Mouse (Mus musculus) MEL (cell line): Measurements from ENCODE around the gene Zmat3. TPM values are rescaled to one million over a fixed set of nuclear protein-coding genes. Genes with fewer than 3 reads are reported as not detected.

ENCODE experiments used
- DNase-seq: peaks from one replicate; pipeline ENCODE4 v3.0.0; 2011; ENCODE audit warnings: low read depth, low spot score
- H3K27ac ChIP-seq: 2 replicates; pipeline ENCODE4 v1.5.1; 2012; ENCODE audit warnings: low read depth, mild to moderate bottlenecking, control low read depth, low read length, moderate library complexity; ENCODE audit not compliant: control insufficient read depth
- H3K27me3 ChIP-seq, 2 experiments: fragments of 150-350 bp in 1 of 2; sonication (generic) in 1 of 2; 2 replicates each; pipeline ENCODE4 v1.6.1; 2012; ENCODE audit warnings: low read length in 2 of 2, mild to moderate bottlenecking in 2 of 2, improper control_type of control experiment in 1 of 2, moderate library complexity in 1 of 2; ENCODE audit not compliant: insufficient read depth in 2 of 2, control insufficient read depth in 1 of 2
- H3K36me3 ChIP-seq, 2 experiments: 2 replicates each; pipeline ENCODE4 v1.6.1; 2012 to 2014; ENCODE audit warnings: low read length in 2 of 2, improper control_type of control experiment in 1 of 2, inconsistent platforms in 1 of 2, mild to moderate bottlenecking in 1 of 2; ENCODE audit not compliant: insufficient read depth in 2 of 2, control insufficient read depth in 1 of 2
- H3K4me1 ChIP-seq, 2 experiments: fragments of 150-350 bp in 1 of 2; sonication (generic) in 1 of 2; 2 replicates each; pipeline ENCODE4 v1.6.1; 2012; ENCODE audit warnings: low read length in 2 of 2, improper control_type of control experiment in 1 of 2, mild to moderate bottlenecking in 1 of 2; ENCODE audit not compliant: insufficient read depth in 2 of 2, control insufficient read depth in 1 of 2
- H3K4me3 ChIP-seq, 2 experiments: fragments of 150-350 bp in 1 of 2; sonication (generic) in 1 of 2; 2 replicates each; pipeline ENCODE4 v1.5.1; 2012; ENCODE audit warnings: low read depth in 2 of 2, low read length in 2 of 2, mild to moderate bottlenecking in 2 of 2, moderate library complexity in 2 of 2, control low read depth in 1 of 2, improper control_type of control experiment in 1 of 2; ENCODE audit not compliant: control insufficient read depth in 1 of 2, insufficient read depth in 1 of 2
- H3K79me2 ChIP-seq: 2 replicates; pipeline ENCODE4 v1.6.1; 2012; ENCODE audit warnings: mild to moderate bottlenecking, low read length, moderate library complexity; ENCODE audit not compliant: control insufficient read depth, poor library complexity, insufficient read depth
- H3K9ac ChIP-seq: 2 replicates; pipeline ENCODE4 v1.6.1; 2012; ENCODE audit warnings: low read depth, mild to moderate bottlenecking, control low read depth, low read length, moderate library complexity; ENCODE audit not compliant: control insufficient read depth, poor library complexity, severe bottlenecking
- H3K9me3 ChIP-seq: fragments of 150-350 bp; sonication (generic); replicated peaks from 2 replicates; pipeline ENCODE4 v1.6.1; 2012; ENCODE audit warnings: mild to moderate bottlenecking, low read length, improper control_type of control experiment, moderate library complexity; ENCODE audit not compliant: insufficient read depth
- BHLHE40 ChIP-seq: IDR thresholded peaks from 2 replicates; pipeline ENCODE4 v1.6.1; 2012; ENCODE audit warnings: low read depth, mild to moderate bottlenecking, inconsistent platforms, low read length, improper control_type of control experiment, borderline replicate concordance
- CHD2 ChIP-seq: IDR thresholded peaks from 2 replicates; pipeline ENCODE4 v1.6.1; 2011; ENCODE audit warnings: low read length, improper control_type of control experiment
- EP300 ChIP-seq, 2 experiments: IDR thresholded peaks; 2 replicates each; pipeline ENCODE4 v1.6.1; 2011; ENCODE audit warnings: improper control_type of control experiment in 2 of 2, low read length in 2 of 2, low read depth in 1 of 2, mild to moderate bottlenecking in 1 of 2
- ETS1 ChIP-seq: IDR thresholded peaks from 2 replicates; pipeline ENCODE4 v1.6.1; 2012; ENCODE audit warnings: low read depth, mild to moderate bottlenecking, inconsistent platforms, low read length, improper control_type of control experiment, moderate library complexity
- HCFC1 ChIP-seq: IDR thresholded peaks from 2 replicates; pipeline ENCODE4 v1.6.1; 2012; ENCODE audit warnings: low read depth, mild to moderate bottlenecking, inconsistent platforms, low read length, improper control_type of control experiment, moderate library complexity
- MAZ ChIP-seq: IDR thresholded peaks from 2 replicates; pipeline ENCODE4 v1.6.1; 2012; ENCODE audit warnings: low read depth, mild to moderate bottlenecking, inconsistent platforms, low read length, improper control_type of control experiment
- MYB ChIP-seq: IDR thresholded peaks from 2 replicates; pipeline ENCODE4 v1.6.1; 2011; ENCODE audit warnings: mild to moderate bottlenecking, low read depth, low read length, improper control_type of control experiment
- NRF1 ChIP-seq: IDR thresholded peaks from 2 replicates; pipeline ENCODE4 v1.6.1; 2014; ENCODE audit warnings: low read depth, mild to moderate bottlenecking, inconsistent platforms, low read length, improper control_type of control experiment, moderate library complexity; ENCODE audit not compliant: poor library complexity, insufficient read depth, severe bottlenecking
- POLR2A ChIP-seq, 2 experiments: IDR thresholded peaks; 2 replicates each; pipeline ENCODE4 v1.6.1; 2011 to 2012; ENCODE audit warnings: low read length in 2 of 2, mild to moderate bottlenecking in 2 of 2, control low read depth in 1 of 2, improper control_type of control experiment in 1 of 2, low read depth in 1 of 2, moderate library complexity in 1 of 2; ENCODE audit not compliant: control insufficient read depth in 1 of 2, insufficient read depth in 1 of 2, poor library complexity in 1 of 2
- POLR2AphosphoS5 ChIP-seq: IDR thresholded peaks from 2 replicates; pipeline ENCODE4 v1.6.1; 2012; ENCODE audit warnings: low read depth, borderline replicate concordance, mild to moderate bottlenecking, inconsistent platforms, low read length, moderate library complexity, mixed read lengths
- RCOR1 ChIP-seq: IDR thresholded peaks from 2 replicates; pipeline ENCODE4 v1.6.1; 2012; ENCODE audit warnings: low read depth, mild to moderate bottlenecking, inconsistent platforms, low read length, improper control_type of control experiment
- SIN3A ChIP-seq: IDR thresholded peaks from 2 replicates; pipeline ENCODE4 v1.6.1; 2012; ENCODE audit warnings: low read length, improper control_type of control experiment, inconsistent platforms
- TBP ChIP-seq: IDR thresholded peaks from 2 replicates; pipeline ENCODE4 v1.8.0; 2011; ENCODE audit warnings: low read depth, low read length, improper control_type of control experiment
- TCF12 ChIP-seq: IDR thresholded peaks from 2 replicates; pipeline ENCODE4 v1.6.1; 2014; ENCODE audit warnings: low read depth, mild to moderate bottlenecking, inconsistent platforms, low read length, improper control_type of control experiment, moderate library complexity
- UBTF ChIP-seq: IDR thresholded peaks from 2 replicates; pipeline ENCODE4 v1.6.1; 2012; ENCODE audit warnings: low read depth, mild to moderate bottlenecking, inconsistent platforms, low read length, improper control_type of control experiment, moderate library complexity, borderline replicate concordance; ENCODE audit not compliant: insufficient read depth
- USF1 ChIP-seq: IDR thresholded peaks from 2 replicates; pipeline ENCODE4 v1.6.1; 2014; ENCODE audit warnings: low read depth, mild to moderate bottlenecking, inconsistent platforms, low read length, improper control_type of control experiment, moderate library complexity
- USF2 ChIP-seq, 2 experiments: IDR thresholded peaks; 2 replicates each; pipeline ENCODE4 v1.6.1; 2011 to 2012; ENCODE audit warnings: improper control_type of control experiment in 2 of 2, low read length in 2 of 2, borderline replicate concordance in 1 of 2, inconsistent platforms in 1 of 2, low read depth in 1 of 2, mild to moderate bottlenecking in 1 of 2; ENCODE audit not compliant: insufficient read depth in 1 of 2
- ZC3H11A ChIP-seq: IDR thresholded peaks from 2 replicates; pipeline ENCODE4 v1.6.1; 2012; ENCODE audit warnings: low read depth, mild to moderate bottlenecking, inconsistent platforms, low read length, improper control_type of control experiment
- ZMIZ1 ChIP-seq: IDR thresholded peaks from 2 replicates; pipeline ENCODE4 v1.6.1; 2012; ENCODE audit warnings: low read depth, mild to moderate bottlenecking, inconsistent platforms, low read length, improper control_type of control experiment, moderate library complexity
- polyA plus RNA-seq, 2 experiments: library from polyadenylated mRNA; stranded (reverse) in 1 of 2; unstranded in 1 of 2; fragments of >175 nt in 1 of 2; fragments of >200 nt in 1 of 2; gene quantifications; 2 replicates each; pipeline versions ENCODE4 v1.2.1 to v1.2.4; 2012; ENCODE audit warnings: low replicate concordance in 2 of 2, low read depth in 1 of 2; ENCODE audit not compliant: insufficient read length in 2 of 2, insufficient read depth in 1 of 2, missing spikeins in 1 of 2
- total RNA-seq: library from RNA; depleted of rRNA; stranded (reverse); fragments of 300-350 nt; gene quantifications from 2 replicates; pipeline ENCODE4 v1.2.3, GENCODE M21; 2012

Zmat3 gene
- total and polyA plus RNA-seq, 3 experiments, result 3.1 to 4.4 TPM; not detected in 1

GRCm38 (mm10) chr3:32399931-32400330 lies 34.1 kb upstream of the Zmat3 start:
- Histone ChIP-seq H3K27ac (no peak overlapping the region), H3K79me2 (peaks cover 40% of the 10 kb centered on the region), H3K4me1 (peaks cover 2 to 3% of the 10 kb centered on the region in 2 experiments; a peak in 2 of 4 replicates), H3K36me3 (peaks cover 0 to 4% of the 10 kb centered on the region in 2 experiments; a peak in 1 of 4 replicates), H3K27me3 (no peaks in the 10 kb centered on the region), H3K4me3 (no peak overlapping the region), H3K9me3 (no peaks in the 10 kb centered on the region), H3K9ac (no peak overlapping the region)
- TF ChIP-seq USF1 (no peak), EP300 (IDR thresholded peaks at IDR 0.05; ENCODE audit: low read depth in 1 of 2, low read length in 2 of 2) (no peak), POLR2A (IDR thresholded peaks at IDR 0.05; ENCODE audit: control insufficient read depth in 1 of 2, insufficient read depth in 1 of 2, low read depth in 1 of 2, low read length in 2 of 2, poor library complexity in 1 of 2) (no peak), SIN3A (no peak), MAZ (no peak), ETS1 (no peak), ZC3H11A (no peak)
- DNase-seq, result no peak

GRCm38 (mm10) chr3:32399381-32399780 lies 33.6 kb upstream of the Zmat3 start:
- no peak overlapping the region for H3K4me3 ChIP-seq
- peaks cover 38% of the 10 kb centered on the region for H3K79me2 ChIP-seq
- H3K27me3 ChIP-seq, result no peaks in the 10 kb centered on the region
- no peak overlapping the region for H3K9ac ChIP-seq
- no peak overlapping the region for H3K27ac ChIP-seq
- no peak for DNase-seq
- peaks cover 2 to 3% of the 10 kb centered on the region in 2 experiments; a peak in 2 of 4 replicates for H3K4me1 ChIP-seq
- peaks cover 0 to 4% of the 10 kb centered on the region in 2 experiments; a peak in 1 of 4 replicates for H3K36me3 ChIP-seq
- no peak for TF ChIP-seq HCFC1
- no peak for TF ChIP-seq TBP
- TF ChIP-seq ZMIZ1, result no peak
- TF ChIP-seq TCF12, result no peak
- no peak for TF ChIP-seq NRF1
- TF ChIP-seq CHD2, result no peak
- TF ChIP-seq UBTF, result no peak
- TF ChIP-seq MYB, result no peak
- no peak for TF ChIP-seq RCOR1
- TF ChIP-seq ZC3H11A, result no peak
- no peak for TF ChIP-seq USF1
- no peak for TF ChIP-seq POLR2AphosphoS5
- no peak for TF ChIP-seq BHLHE40
- no peak for TF ChIP-seq SIN3A
- no peak for TF ChIP-seq USF2 (IDR thresholded peaks at IDR 0.05; ENCODE audit: borderline replicate concordance in 1 of 2, insufficient read depth in 1 of 2, low read depth in 1 of 2, low read length in 2 of 2)
- TF ChIP-seq, all 39 proteins: peak for 0
- no peaks in the 10 kb centered on the region for H3K9me3 ChIP-seq
